Mouse (Mus musculus): ENCODE measurements around the gene Hecw2. TPM values are rescaled to one million over a fixed set of nuclear protein-coding genes. Genes with fewer than 3 reads are reported as not detected.

Gene Hecw2
- polyA plus RNA-seq (2014; fragmentation: Nextera tagmentation; extraction: Ambion mirVana): 1.7 and 1.9 TPM in 2 replicates

- Histone ChIP-seq H3K27me3 (ENCODE audit: control insufficient read depth, insufficient read depth, low read length) (no peaks in the 10 kb centered on the region), H3K4me3 (ENCODE audit: low read depth, low read length) (peak within 1 kb of the TSS; percentile 71), H3K4me1 (ENCODE audit: control insufficient read depth, insufficient read depth, low read length) (no peaks in the 10 kb centered on the region), H3K27ac (replicated peaks; ENCODE audit: low read depth, low read length) (no peak within 1 kb of the TSS), H3K9me3 (ENCODE audit: control insufficient read depth, low read length) (no peaks in the 10 kb centered on the region), H3K4me2 (ENCODE audit: low read depth, severe bottlenecking) (peak within 1 kb of the TSS; percentile 81), H3K9ac (ENCODE audit: low read length) (peak within 1 kb of the TSS; percentile 79), H3K36me3 (ENCODE audit: control insufficient read depth, insufficient read depth, low read length) (no peaks in the 10 kb centered on the region)
- ATAC-seq (ENCODE audit: insufficient number of reproducible peaks, low FRiP score, low TSS enrichment, low read depth) (peak; percentile 72), DNase-seq (ENCODE audit: low spot score) (no peak)
- under 1% methylated on average over 31 of the region's 38 CpGs for WGBS
Observed at GRCm38 (mm10) chr1:54194954-54195305, at the start of gene Hecw2. Gene Hecw2, minus strand, starts transcription at chr1:54195168.

GRCm38 (mm10) chr1:54242722-54243121 lies 47.8 kb upstream of the Hecw2 start:
- no peak for DNase-seq (ENCODE audit: low spot score)
- Histone ChIP-seq H3K4me2 (ENCODE audit: low read depth, severe bottlenecking) (no peak overlapping the region), H3K27me3 (ENCODE audit: control insufficient read depth, insufficient read depth, low read length) (no peaks in the 10 kb centered on the region), H3K9me3 (ENCODE audit: control insufficient read depth, low read length) (no peaks in the 10 kb centered on the region), H3K9ac (ENCODE audit: low read length) (no peak overlapping the region), H3K36me3 (ENCODE audit: control insufficient read depth, insufficient read depth, low read length) (no peaks in the 10 kb centered on the region), H3K27ac (replicated peaks; ENCODE audit: low read depth, low read length) (no peak overlapping the region), H3K4me3 (ENCODE audit: low read depth, low read length) (no peak overlapping the region), H3K4me1 (ENCODE audit: control insufficient read depth, insufficient read depth, low read length) (no peaks in the 10 kb centered on the region)
- 94% methylated on average over 4 of the region's 4 CpGs for WGBS
- no peak for ATAC-seq (ENCODE audit: insufficient number of reproducible peaks, low FRiP score, low TSS enrichment, low read depth)

- Histone ChIP-seq H3K9me3 (ENCODE audit: control insufficient read depth, low read length) (no peaks in the 10 kb centered on the region), H3K27me3 (ENCODE audit: control insufficient read depth, insufficient read depth, low read length) (no peaks in the 10 kb centered on the region), H3K4me2 (ENCODE audit: low read depth, severe bottlenecking) (no peak overlapping the region), H3K36me3 (ENCODE audit: control insufficient read depth, insufficient read depth, low read length) (no peaks in the 10 kb centered on the region), H3K4me1 (ENCODE audit: control insufficient read depth, insufficient read depth, low read length) (no peaks in the 10 kb centered on the region), H3K4me3 (ENCODE audit: low read depth, low read length) (no peak overlapping the region), H3K27ac (replicated peaks; ENCODE audit: low read depth, low read length) (no peak overlapping the region), H3K9ac (ENCODE audit: low read length) (no peak overlapping the region)
- 97% methylated on average over 3 of the region's 3 CpGs for WGBS
- no peak for DNase-seq (ENCODE audit: low spot score)
- no peak for ATAC-seq (ENCODE audit: insufficient number of reproducible peaks, low FRiP score, low TSS enrichment, low read depth)
Observed at GRCm38 (mm10) chr1:54220273-54220672, 25.3 kb upstream of the Hecw2 start.

GRCm38 (mm10) chr1:54194183-54194953 lies 600 bp downstream of the Hecw2 start:
- ATAC-seq (ENCODE audit: insufficient number of reproducible peaks, low FRiP score, low TSS enrichment, low read depth): peak; percentile 84
- Histone ChIP-seq H3K36me3 (ENCODE audit: control insufficient read depth, insufficient read depth, low read length) (no peaks in the 10 kb centered on the region), H3K9me3 (ENCODE audit: control insufficient read depth, low read length) (no peaks in the 10 kb centered on the region), H3K27me3 (ENCODE audit: control insufficient read depth, insufficient read depth, low read length) (no peaks in the 10 kb centered on the region), H3K27ac (replicated peaks; ENCODE audit: low read depth, low read length) (no peak overlapping the region), H3K9ac (ENCODE audit: low read length) (peak overlapping the region; percentile 79), H3K4me2 (ENCODE audit: low read depth, severe bottlenecking) (peak overlapping the region; percentile 81), H3K4me1 (ENCODE audit: control insufficient read depth, insufficient read depth, low read length) (no peaks in the 10 kb centered on the region), H3K4me3 (ENCODE audit: low read depth, low read length) (peak overlapping the region; percentile 71)
- DNase-seq (ENCODE audit: low spot score): peak; percentile 76
- WGBS: under 1% methylated on average over 68 of the region's 104 CpGs

GRCm38 (mm10) chr1:54193191-54193770 lies 1.7 kb downstream of the Hecw2 start:
- ATAC-seq (ENCODE audit: insufficient number of reproducible peaks, low FRiP score, low TSS enrichment, low read depth) (no peak), DNase-seq (ENCODE audit: low spot score) (no peak)
- Histone ChIP-seq H3K36me3 (ENCODE audit: control insufficient read depth, insufficient read depth, low read length) (no peaks in the 10 kb centered on the region), H3K4me3 (ENCODE audit: low read depth, low read length) (no peak overlapping the region), H3K27ac (replicated peaks; ENCODE audit: low read depth, low read length) (no peak overlapping the region), H3K9ac (ENCODE audit: low read length) (no peak overlapping the region), H3K27me3 (ENCODE audit: control insufficient read depth, insufficient read depth, low read length) (no peaks in the 10 kb centered on the region), H3K4me1 (ENCODE audit: control insufficient read depth, insufficient read depth, low read length) (no peaks in the 10 kb centered on the region), H3K9me3 (ENCODE audit: control insufficient read depth, low read length) (no peaks in the 10 kb centered on the region), H3K4me2 (ENCODE audit: low read depth, severe bottlenecking) (no peak overlapping the region)
- WGBS: 48% methylated on average over 7 of the region's 7 CpGs

- Histone ChIP-seq H3K27ac (replicated peaks; ENCODE audit: low read depth, low read length) (no peak overlapping the region), H3K4me2 (ENCODE audit: low read depth, severe bottlenecking) (no peak overlapping the region), H3K36me3 (ENCODE audit: control insufficient read depth, insufficient read depth, low read length) (no peaks in the 10 kb centered on the region), H3K4me1 (ENCODE audit: control insufficient read depth, insufficient read depth, low read length) (no peaks in the 10 kb centered on the region), H3K9ac (ENCODE audit: low read length) (no peak overlapping the region), H3K9me3 (ENCODE audit: control insufficient read depth, low read length) (no peaks in the 10 kb centered on the region), H3K4me3 (ENCODE audit: low read depth, low read length) (no peak overlapping the region), H3K27me3 (ENCODE audit: control insufficient read depth, insufficient read depth, low read length) (no peaks in the 10 kb centered on the region)
- DNase-seq (ENCODE audit: low spot score) (no peak), ATAC-seq (ENCODE audit: insufficient number of reproducible peaks, low FRiP score, low TSS enrichment, low read depth) (no peak)
- 90% methylated on average over 4 of the region's 4 CpGs for WGBS
Observed at GRCm38 (mm10) chr1:54187579-54187978, 7.4 kb downstream of the Hecw2 start.

- no peaks in the 10 kb centered on the region for H3K27me3 ChIP-seq (ENCODE audit: control insufficient read depth, insufficient read depth, low read length)
- DNase-seq (ENCODE audit: low spot score): no peak
- H3K4me3 ChIP-seq (ENCODE audit: low read depth, low read length): no peak overlapping the region
- no peak overlapping the region for H3K27ac ChIP-seq (replicated peaks; ENCODE audit: low read depth, low read length)
- H3K4me2 ChIP-seq (ENCODE audit: low read depth, severe bottlenecking): no peak overlapping the region
- H3K9ac ChIP-seq (ENCODE audit: low read length): no peak overlapping the region
- no peaks in the 10 kb centered on the region for H3K9me3 ChIP-seq (ENCODE audit: control insufficient read depth, low read length)
- no peaks in the 10 kb centered on the region for H3K4me1 ChIP-seq (ENCODE audit: control insufficient read depth, insufficient read depth, low read length)
- ATAC-seq (ENCODE audit: insufficient number of reproducible peaks, low FRiP score, low TSS enrichment, low read depth): no peak
- no peaks in the 10 kb centered on the region for H3K36me3 ChIP-seq (ENCODE audit: control insufficient read depth, insufficient read depth, low read length)
- 56% methylated on average over 3 of the region's 3 CpGs for WGBS
Observed at GRCm38 (mm10) chr1:54186347-54186746, 8.6 kb downstream of the Hecw2 start.

- DNase-seq (ENCODE audit: low spot score) (no peak), ATAC-seq (ENCODE audit: insufficient number of reproducible peaks, low FRiP score, low TSS enrichment, low read depth) (no peak)
- Histone ChIP-seq H3K27ac (replicated peaks; ENCODE audit: low read depth, low read length) (no peak overlapping the region), H3K27me3 (ENCODE audit: control insufficient read depth, insufficient read depth, low read length) (no peaks in the 10 kb centered on the region), H3K36me3 (ENCODE audit: control insufficient read depth, insufficient read depth, low read length) (no peaks in the 10 kb centered on the region), H3K9ac (ENCODE audit: low read length) (no peak overlapping the region), H3K4me1 (ENCODE audit: control insufficient read depth, insufficient read depth, low read length) (no peaks in the 10 kb centered on the region), H3K4me2 (ENCODE audit: low read depth, severe bottlenecking) (no peak overlapping the region), H3K9me3 (ENCODE audit: control insufficient read depth, low read length) (no peaks in the 10 kb centered on the region), H3K4me3 (ENCODE audit: low read depth, low read length) (no peak overlapping the region)
- WGBS: 76% methylated on average over 1 of the region's 2 CpGs
Observed at GRCm38 (mm10) chr1:54180663-54181062, 14.3 kb downstream of the Hecw2 start.
